In the genomic region with DNA sequence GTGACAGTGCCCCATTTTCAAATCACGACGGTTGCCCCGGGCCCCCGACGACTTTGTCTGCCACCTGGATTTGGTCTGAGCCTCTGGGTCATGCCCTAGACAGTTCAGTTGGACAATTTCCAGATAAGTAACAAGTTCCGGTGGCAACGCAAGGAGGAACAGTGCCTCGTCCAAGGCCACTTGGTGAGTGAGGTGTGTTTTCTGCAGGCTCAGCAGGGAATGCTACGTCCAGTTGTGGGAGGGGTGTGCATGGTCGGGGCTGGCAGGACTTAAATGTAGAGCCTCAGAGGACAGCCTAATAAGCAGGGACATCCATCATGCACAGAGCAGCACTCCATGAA, we compare ENCODE assay signal across 10 mouse cellular contexts.
A peak's percentile ranks its signal among the peaks of the same experiment; 100 is the strongest.
DNase-seq lines count a peak whose midpoint lies in the region; ATAC-seq and TF ChIP-seq lines count a peak whose summit lies in the region.
"Had no signal": no experiment of that assay in that cellular context is flagged by ENCODE, and none has a peak within 500 bp of the region (broad histone marks: within the 10 kb centered on the region; RNA-seq: fewer than 3 reads in every experiment).

No protein-coding gene starts in this region.

- H3K4me3 ChIP-seq in heart, postnatal 0 days (ENCODE audit: low read depth, low read length) = no peak overlapping the region
- no peak overlapping the region for H3K4me3 ChIP-seq in embryonic facial prominence, embryonic 11.5 days (ENCODE audit: low read depth, low read length)
- no peak overlapping the region for H3K4me3 ChIP-seq in forebrain, embryonic 16.5 days (replicated peaks; ENCODE audit: low read length)
- 0 out of 2 replicates have a peak overlapping the region, but pooled peaks have one; percentile 13 for H3K4me3 ChIP-seq in midbrain, embryonic 11.5 days (ENCODE audit: low read depth, low read length)
- H3K4me3 ChIP-seq: myocyte had no signal

- TF ChIP-seq CTCF in heart, postnatal 0 days (IDR thresholded peaks at IDR 0.05; ENCODE audit: low read depth) = no peak

- H3K4me2 ChIP-seq in heart, postnatal 0 days (ENCODE audit: low read depth, low read length) = 0 out of 2 replicates have a peak overlapping the region, but pooled peaks have one; percentile 32
- H3K4me2 ChIP-seq in embryonic facial prominence, embryonic 11.5 days (ENCODE audit: low read depth, low read length) = peak overlapping the region; percentile 30
- H3K4me2 ChIP-seq in forebrain, embryonic 16.5 days (ENCODE audit: low read length) = peak overlapping the region; percentile 46
- peak overlapping the region; percentile 41 for H3K4me2 ChIP-seq in midbrain, embryonic 11.5 days

- H3K9ac ChIP-seq in heart, postnatal 0 days (replicated peaks; ENCODE audit: low read depth, low read length) = no peak overlapping the region
- H3K9ac ChIP-seq in embryonic facial prominence, embryonic 11.5 days (replicated peaks; ENCODE audit: low read length) = peak overlapping the region; percentile 41
- peak overlapping the region; percentile 24 for H3K9ac ChIP-seq in forebrain, embryonic 16.5 days (replicated peaks; ENCODE audit: low read depth, low read length)
- H3K9ac ChIP-seq in midbrain, embryonic 11.5 days (ENCODE audit: low read length) = peak overlapping the region; percentile 51

- no peaks in the 10 kb centered on the region for H3K36me3 ChIP-seq in heart, postnatal 0 days (replicated peaks; ENCODE audit: control insufficient read depth, insufficient read depth, low read length)
- no peaks in the 10 kb centered on the region for H3K36me3 ChIP-seq in embryonic facial prominence, embryonic 11.5 days (replicated peaks; ENCODE audit: control insufficient read depth, insufficient read depth, low read depth, low read length)
- no peaks in the 10 kb centered on the region for H3K36me3 ChIP-seq in forebrain, embryonic 16.5 days (ENCODE audit: control insufficient read depth, insufficient read depth)
- no peaks in the 10 kb centered on the region for H3K36me3 ChIP-seq in midbrain, embryonic 11.5 days (ENCODE audit: control insufficient read depth, insufficient read depth, low read length)
- H3K36me3 ChIP-seq: G1E had no signal

- intact Hi-C loops in heart, postnatal 10 days (cut with DNase I) = loop anchor here (2.0 to 10.0 kb wide), 5 partner anchors 100 to 842 kb away; partner anchors contain the start of gene Rybp

- DNase-seq in heart, postnatal 0 days (ENCODE audit: low spot score) = no peak
- DNase-seq in heart, postnatal 10 days = no peak
- no peak for DNase-seq in embryonic facial prominence, embryonic 11.5 days (ENCODE audit: low spot score)
- no peak for DNase-seq in midbrain, embryonic 11.5 days (ENCODE audit: low spot score, missing footprints)
- DNase-seq in right cerebral cortex, postnatal 10 days (ENCODE audit: low spot score in 2 of 2) = no peak
- no peak for DNase-seq in Muller cell, postnatal 12 days (ENCODE audit: inconsistent ontology term)
- no peak for DNase-seq in embryo, embryonic 9.5 days (ENCODE audit: extremely low spot score)

- 12% methylated on average over 10 of the region's 10 CpGs for WGBS in heart, postnatal 0 days
- WGBS in embryonic facial prominence, embryonic 11.5 days = 14% methylated on average over 10 of the region's 10 CpGs
- WGBS in forebrain, embryonic 16.5 days = 25% methylated on average over 10 of the region's 10 CpGs
- 31% methylated on average over 10 of the region's 10 CpGs for WGBS in midbrain, embryonic 11.5 days

- peaks cover 15% of the 10 kb centered on the region; the same call in 1 of the 2 replicates for H3K27me3 ChIP-seq in heart, postnatal 0 days (ENCODE audit: control insufficient read depth, insufficient read depth, low read length)
- H3K27me3 ChIP-seq in embryonic facial prominence, embryonic 11.5 days (ENCODE audit: control insufficient read depth, insufficient read depth, low read length) = no peaks in the 10 kb centered on the region
- no peaks in the 10 kb centered on the region for H3K27me3 ChIP-seq in forebrain, embryonic 16.5 days (replicated peaks; ENCODE audit: control insufficient read depth, insufficient read depth, low read length)
- H3K27me3 ChIP-seq in midbrain, embryonic 11.5 days (ENCODE audit: control insufficient read depth, insufficient read depth, low read length) = no peaks in the 10 kb centered on the region; the same call in 1 of the 2 replicates

- H3K9me3 ChIP-seq in heart, postnatal 0 days (replicated peaks; ENCODE audit: control insufficient read depth, low read length) = no peaks in the 10 kb centered on the region
- H3K9me3 ChIP-seq in embryonic facial prominence, embryonic 11.5 days (replicated peaks; ENCODE audit: control insufficient read depth, low read length) = no peaks in the 10 kb centered on the region
- no peaks in the 10 kb centered on the region for H3K9me3 ChIP-seq in forebrain, embryonic 16.5 days (ENCODE audit: control insufficient read depth, low read length)
- no peaks in the 10 kb centered on the region for H3K9me3 ChIP-seq in midbrain, embryonic 11.5 days (ENCODE audit: control insufficient read depth, low read length)

- no peak for TF ChIP-seq EP300 in heart, postnatal 0 days (IDR thresholded peaks at IDR 0.05; ENCODE audit: low read depth)

- H3K27ac ChIP-seq in heart, postnatal 0 days (ENCODE audit: low read depth) = no peak overlapping the region
- no peak overlapping the region for H3K27ac ChIP-seq in embryonic facial prominence, embryonic 11.5 days (replicated peaks; ENCODE audit: low read depth, low read length)
- H3K27ac ChIP-seq in forebrain, embryonic 16.5 days (ENCODE audit: low read length) = no peak overlapping the region
- no peak overlapping the region for H3K27ac ChIP-seq in midbrain, embryonic 11.5 days (ENCODE audit: low read depth, low read length)

- peaks cover 8% of the 10 kb centered on the region for H3K4me1 ChIP-seq in heart, postnatal 0 days (ENCODE audit: control insufficient read depth, insufficient read depth)
- no peaks in the 10 kb centered on the region; the same call in 1 of the 2 replicates for H3K4me1 ChIP-seq in embryonic facial prominence, embryonic 11.5 days (ENCODE audit: control insufficient read depth, insufficient read depth, low read length)
- peaks cover 6% of the 10 kb centered on the region for H3K4me1 ChIP-seq in forebrain, embryonic 16.5 days (replicated peaks; ENCODE audit: control insufficient read depth, insufficient read depth, low read length)
- peaks cover 4% of the 10 kb centered on the region; the same call in 1 of the 2 replicates for H3K4me1 ChIP-seq in midbrain, embryonic 11.5 days (ENCODE audit: control insufficient read depth, insufficient read depth, low read length)

- no peak for ATAC-seq in heart, postnatal 0 days (ENCODE audit: insufficient read depth, low read depth)
- no peak for ATAC-seq in embryonic facial prominence, embryonic 11.5 days (replicated peaks; ENCODE audit: insufficient number of reproducible peaks, low FRiP score, low TSS enrichment, low read depth)
- no peak for ATAC-seq in forebrain, embryonic 16.5 days
- no peak for ATAC-seq in midbrain, embryonic 11.5 days (ENCODE audit: low FRiP score)
